Mouse (Mus musculus): ENCODE measurements around the gene Rnf185. TPM values are rescaled to one million over a fixed set of nuclear protein-coding genes. Genes with fewer than 3 reads are reported as not detected.

The Rnf185 gene
- polyA plus RNA-seq, 1 experiment from 2014 or later: 32.8 TPM

DNA sequence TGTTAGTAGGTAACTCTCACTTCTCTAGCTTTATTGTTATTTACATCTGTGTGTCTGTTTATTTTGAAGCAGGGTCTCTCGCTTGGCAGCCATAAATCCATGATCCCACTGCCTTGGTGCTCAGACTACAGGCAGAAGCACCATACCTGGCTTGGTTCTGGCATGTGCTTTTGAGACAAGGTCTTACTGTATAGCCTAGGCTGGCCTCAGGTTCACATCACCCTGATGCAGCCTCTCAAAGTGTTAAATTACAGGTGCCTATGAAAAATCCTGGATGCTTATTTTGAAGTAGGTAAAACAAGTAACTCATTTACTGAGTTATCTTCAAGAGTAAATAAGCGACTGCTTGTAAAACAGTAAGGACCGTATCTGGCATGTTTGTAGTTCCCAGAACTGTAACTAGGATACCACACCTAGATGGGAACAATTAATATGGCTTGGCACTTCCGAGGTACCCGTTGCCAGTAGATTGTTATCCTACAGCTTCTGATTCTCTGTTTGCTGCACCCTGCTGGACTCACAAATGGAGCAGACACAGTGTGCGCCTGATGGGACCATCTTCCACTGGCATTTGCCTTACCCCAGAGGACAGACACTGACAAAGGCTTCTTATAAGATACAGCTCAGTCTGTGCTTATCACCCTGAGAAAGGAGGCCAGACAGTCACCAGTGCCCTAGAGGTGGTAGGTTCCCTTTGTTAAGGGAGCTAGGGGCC lies 64.5 kb downstream of the Rnf185 start:
- Histone ChIP-seq H3K27ac (no peak overlapping the region), H3K9ac (no peak overlapping the region), H3K4me1 (peaks cover 12% of the 10 kb centered on the region), H3K27me3 (no peaks in the 10 kb centered on the region), H3K4me3 (no peak overlapping the region), H3K9me3 (no peaks in the 10 kb centered on the region), H3K4me2 (no peak overlapping the region), H3K36me3 (peaks cover 9% of the 10 kb centered on the region; the same call in 1 of the 2 replicates)
- no peak for ATAC-seq (ENCODE audit: insufficient number of reproducible peaks, low FRiP score, low TSS enrichment, low read depth)
- WGBS: 76% methylated on average over 6 of the region's 6 CpGs

- Histone ChIP-seq H3K4me2 (no peak overlapping the region), H3K36me3 (peaks cover 11% of the 10 kb centered on the region; the same call in 1 of the 2 replicates), H3K9ac (no peak overlapping the region), H3K27me3 (no peaks in the 10 kb centered on the region), H3K4me1 (0 out of 2 replicates have a peak, but pooled peaks cover 5% of the 10 kb centered on the region), H3K27ac (no peak overlapping the region), H3K4me3 (no peak overlapping the region), H3K9me3 (no peaks in the 10 kb centered on the region)
- 26% methylated on average over 4 of the region's 4 CpGs for WGBS
- peak; percentile 72; the same call in 1 of the 2 replicates for ATAC-seq (ENCODE audit: insufficient number of reproducible peaks, low FRiP score, low TSS enrichment, low read depth)
These were observed 65.2 kb downstream of the Rnf185 start for GRCm38 (mm10) chr11:3386941-3387368.

DNA sequence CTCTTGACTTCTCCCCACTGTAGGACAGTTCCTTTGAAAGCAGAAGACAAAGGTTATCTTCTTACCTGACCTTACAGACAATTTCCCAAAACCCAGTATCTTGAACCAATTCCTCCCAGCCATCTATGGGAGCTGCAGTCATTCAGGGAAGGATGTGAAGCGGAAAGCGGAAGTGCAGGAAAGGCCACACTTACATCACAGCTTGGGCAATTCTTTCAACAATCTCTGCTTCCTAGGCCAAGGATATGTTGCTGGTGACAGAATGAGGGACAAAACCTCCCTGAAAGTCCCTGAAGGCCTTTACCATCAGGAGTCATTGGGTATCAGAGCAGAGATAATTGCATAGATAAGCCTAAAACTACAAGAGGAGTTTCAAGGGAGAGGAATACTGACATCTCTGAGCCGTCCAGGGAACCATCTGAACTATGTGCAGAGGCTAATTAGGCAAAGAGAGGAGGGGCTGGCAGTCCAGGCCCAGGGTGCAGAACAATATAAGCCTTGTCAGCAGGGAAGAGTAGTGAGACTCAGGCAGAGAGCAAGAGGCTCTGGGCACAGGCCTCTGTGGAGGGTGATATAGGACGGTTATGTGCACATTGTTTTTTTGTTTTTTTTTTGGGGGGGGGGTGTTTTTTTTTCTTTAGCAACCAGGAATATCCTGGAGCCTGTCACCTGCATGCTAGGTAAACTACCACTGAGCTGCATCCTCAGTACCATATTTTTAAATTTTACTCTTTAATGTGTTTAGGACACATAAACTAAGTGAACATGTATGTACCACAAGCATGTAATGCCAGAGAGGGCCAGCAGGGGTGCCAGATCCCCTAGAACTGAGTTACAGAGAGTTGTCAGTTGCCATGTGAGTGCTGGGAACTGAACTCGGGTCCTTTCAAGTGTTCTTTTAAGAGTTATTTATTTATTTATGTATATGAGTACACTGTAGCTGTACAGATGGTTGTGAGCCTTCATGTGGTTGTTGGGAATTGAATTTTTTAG lies 69.3 kb downstream of the Rnf185 start:
- no peak overlapping the region for H3K9ac ChIP-seq
- no peak overlapping the region for H3K4me3 ChIP-seq
- H3K27me3 ChIP-seq: no peaks in the 10 kb centered on the region
- 81% methylated on average over 5 of the region's 5 CpGs for WGBS
- H3K4me1 ChIP-seq: no peaks in the 10 kb centered on the region
- H3K36me3 ChIP-seq: peaks cover 10% of the 10 kb centered on the region; the same call in 1 of the 2 replicates
- no peak for ATAC-seq (ENCODE audit: insufficient number of reproducible peaks, low FRiP score, low TSS enrichment, low read depth)
- H3K9me3 ChIP-seq: no peaks in the 10 kb centered on the region
- H3K4me2 ChIP-seq: no peak overlapping the region
- H3K27ac ChIP-seq: no peak overlapping the region

GRCm38 (mm10) chr11:3381148-3381814 lies 70.9 kb downstream of the Rnf185 start:
- Histone ChIP-seq H3K27ac (no peak overlapping the region), H3K27me3 (no peaks in the 10 kb centered on the region), H3K4me3 (no peak overlapping the region), H3K4me1 (no peaks in the 10 kb centered on the region), H3K36me3 (peaks cover 10% of the 10 kb centered on the region; the same call in 1 of the 2 replicates), H3K4me2 (no peak overlapping the region), H3K9me3 (no peaks in the 10 kb centered on the region), H3K9ac (no peak overlapping the region)
- 87% methylated on average over 6 of the region's 6 CpGs for WGBS
- ATAC-seq (ENCODE audit: insufficient number of reproducible peaks, low FRiP score, low TSS enrichment, low read depth): no peak

DNA sequence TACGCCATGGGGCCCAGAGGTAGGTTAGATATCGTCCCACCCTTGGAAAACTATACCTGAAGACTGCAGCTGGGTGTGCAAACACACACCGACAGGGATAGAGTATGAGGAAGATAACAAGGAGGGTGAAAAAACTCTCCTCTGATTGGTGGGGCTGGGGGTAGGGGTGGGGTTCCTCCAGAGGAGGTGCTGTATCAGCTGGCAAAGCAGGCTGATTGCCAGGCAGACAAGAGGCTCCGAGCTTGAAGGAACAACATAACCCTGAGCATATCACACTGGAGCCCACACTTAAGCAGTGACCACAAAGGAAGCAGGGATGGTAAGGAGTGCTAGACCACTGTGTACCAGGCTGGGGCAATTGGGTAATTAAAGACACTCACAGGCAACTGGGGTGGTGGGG lies 72.7 kb downstream of the Rnf185 start:
- Histone ChIP-seq H3K4me2 (no peak overlapping the region), H3K9ac (no peak overlapping the region), H3K36me3 (peaks cover 10% of the 10 kb centered on the region; the same call in 1 of the 2 replicates), H3K27ac (no peak overlapping the region), H3K27me3 (no peaks in the 10 kb centered on the region), H3K9me3 (no peaks in the 10 kb centered on the region), H3K4me3 (no peak overlapping the region), H3K4me1 (peaks cover 9% of the 10 kb centered on the region)
- 80% methylated on average over 4 of the region's 4 CpGs for WGBS
- no peak for ATAC-seq (ENCODE audit: insufficient number of reproducible peaks, low FRiP score, low TSS enrichment, low read depth)

DNA sequence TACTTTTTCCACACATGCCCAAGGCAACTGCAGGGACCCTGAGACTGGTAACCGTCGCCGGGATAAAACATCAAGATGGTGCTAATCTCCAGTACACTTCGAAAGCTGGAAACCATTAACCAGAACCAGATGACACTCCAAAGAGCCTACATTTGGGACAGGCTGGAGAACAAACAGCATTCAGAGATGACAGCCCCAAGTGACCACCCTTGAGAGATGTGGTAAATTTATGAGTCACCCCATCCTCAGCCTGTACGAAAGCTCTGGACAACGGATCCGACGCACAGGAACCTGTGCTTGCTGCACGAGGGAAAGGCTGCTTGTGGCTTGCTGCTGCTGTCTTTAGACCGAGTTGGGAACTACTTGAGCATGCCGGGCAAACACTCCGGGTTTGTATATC lies 77.4 kb downstream of the Rnf185 start:
- WGBS: 31% methylated on average over 12 of the region's 12 CpGs
- H3K9me3 ChIP-seq: no peaks in the 10 kb centered on the region
- ATAC-seq (ENCODE audit: insufficient number of reproducible peaks, low FRiP score, low TSS enrichment, low read depth): no peak
- H3K27me3 ChIP-seq: no peaks in the 10 kb centered on the region
- H3K36me3 ChIP-seq: no peaks in the 10 kb centered on the region
- H3K4me1 ChIP-seq: peaks cover 41% of the 10 kb centered on the region
- no peak overlapping the region for H3K9ac ChIP-seq
- peak overlapping the region; percentile 74 for H3K27ac ChIP-seq
- 0 out of 2 replicates have a peak overlapping the region, but pooled peaks have one; percentile 12 for H3K4me2 ChIP-seq
- H3K4me3 ChIP-seq: no peak overlapping the region

- ATAC-seq (ENCODE audit: insufficient number of reproducible peaks, low FRiP score, low TSS enrichment, low read depth): no peak
- H3K4me1 ChIP-seq: peaks cover 44% of the 10 kb centered on the region
These were observed 77.9 kb downstream of the Rnf185 start for GRCm38 (mm10) chr11:3374293-3374645.

GRCm38 (mm10) chr11:3373591-3374292 lies 78.4 kb downstream of the Rnf185 start:
- WGBS: 11% methylated on average over 7 of the region's 7 CpGs
- no peaks in the 10 kb centered on the region for H3K9me3 ChIP-seq
- H3K4me3 ChIP-seq: no peak overlapping the region
- H3K36me3 ChIP-seq: no peaks in the 10 kb centered on the region
- H3K27me3 ChIP-seq: no peaks in the 10 kb centered on the region
- no peak overlapping the region for H3K9ac ChIP-seq
- peaks cover 45% of the 10 kb centered on the region for H3K4me1 ChIP-seq
- H3K4me2 ChIP-seq: peak overlapping the region; percentile 12
- H3K27ac ChIP-seq: peak overlapping the region; percentile 74
- no peak for ATAC-seq (ENCODE audit: insufficient number of reproducible peaks, low FRiP score, low TSS enrichment, low read depth)

More at GRCm38 (mm10) chr11:3374293-3374645, 77.9 kb downstream of the Rnf185 start:
- Histone ChIP-seq H3K9me3 (no peaks in the 10 kb centered on the region), H3K27ac (peak overlapping the region; percentile 74), H3K4me3 (no peak overlapping the region), H3K36me3 (no peaks in the 10 kb centered on the region), H3K9ac (no peak overlapping the region), H3K27me3 (no peaks in the 10 kb centered on the region), H3K4me2 (peak overlapping the region; percentile 12)
- 11% methylated on average over 7 of the region's 7 CpGs for WGBS

- Histone ChIP-seq H3K4me3 (peak overlapping the region; percentile 57), H3K27ac (peak overlapping the region; percentile 76), H3K4me2 (peak overlapping the region; percentile 78), H3K36me3 (no peaks in the 10 kb centered on the region), H3K4me1 (peaks cover 45% of the 10 kb centered on the region), H3K9me3 (no peaks in the 10 kb centered on the region), H3K27me3 (no peaks in the 10 kb centered on the region), H3K9ac (peak overlapping the region; percentile 37; the same call in 1 of the 2 replicates)
- ATAC-seq (ENCODE audit: insufficient number of reproducible peaks, low FRiP score, low TSS enrichment, low read depth): no peak
- whole genome bisulfite sequencing: 23% methylated on average over 7 of the region's 7 CpGs
These were observed 80.4 kb downstream of the Rnf185 start for GRCm38 (mm10) chr11:3371599-3372295.

- peak overlapping the region; percentile 78 for H3K4me2 ChIP-seq
- H3K9ac ChIP-seq: peak overlapping the region; percentile 37
- no peaks in the 10 kb centered on the region for H3K9me3 ChIP-seq
- ATAC-seq (ENCODE audit: insufficient number of reproducible peaks, low FRiP score, low TSS enrichment, low read depth): peak; percentile 91
- H3K27ac ChIP-seq: peak overlapping the region; percentile 76
- peak overlapping the region; percentile 57 for H3K4me3 ChIP-seq
- H3K36me3 ChIP-seq: no peaks in the 10 kb centered on the region
- H3K27me3 ChIP-seq: no peaks in the 10 kb centered on the region
- WGBS: 1% methylated on average over 27 of the region's 27 CpGs
- peaks cover 45% of the 10 kb centered on the region for H3K4me1 ChIP-seq
These were observed 81.1 kb downstream of the Rnf185 start for GRCm38 (mm10) chr11:3370928-3371598.

Measured in limb, embryonic 15.5 days (tissue).